In genomic region chr8:64832581-64833135, GRCm38 (mm10) we compare ENCODE assay signal across 18 mouse cellular contexts. TPM values are rescaled to one million over a fixed set of nuclear protein-coding genes. Genes with fewer than 3 reads are reported as not detected.
DNase-seq lines count a peak whose midpoint lies in the region; ATAC-seq and TF ChIP-seq lines count a peak whose summit lies in the region.
"Had no signal": no experiment of that assay in that cellular context is flagged by ENCODE, and none has a peak within 500 bp of the region (broad histone marks: within the 10 kb centered on the region; RNA-seq: fewer than 3 reads in every experiment).

No protein-coding gene starts in this region.

- peak overlapping the region; percentile 73 for H3K27ac ChIP-seq in layer of hippocampus, adult 2 months
- 0 out of 2 replicates have a peak overlapping the region, but pooled peaks have one; percentile 42 for H3K27ac ChIP-seq in limb, embryonic 11.5 days (replicated peaks; ENCODE audit: low read depth, low read length)
- H3K27ac ChIP-seq: hindbrain, embryonic 15.5 days; liver, embryonic 12.5 days had no signal

- no peaks in the 10 kb centered on the region for H3K27me3 ChIP-seq in limb, embryonic 11.5 days (ENCODE audit: control insufficient read depth, insufficient read depth, low read length)
- H3K27me3 ChIP-seq: hindbrain, embryonic 15.5 days; liver, embryonic 12.5 days had no signal

- H3K4me2 ChIP-seq in limb, embryonic 11.5 days (ENCODE audit: low read depth, severe bottlenecking) = no peak overlapping the region
- H3K4me2 ChIP-seq: hindbrain, embryonic 15.5 days; liver, embryonic 12.5 days had no signal

- peaks cover 5% of the 10 kb centered on the region for H3K4me1 ChIP-seq in limb, embryonic 11.5 days (ENCODE audit: control insufficient read depth, insufficient read depth, low read length)

- no peak overlapping the region for H3K9ac ChIP-seq in limb, embryonic 11.5 days (ENCODE audit: low read length)
- H3K9ac ChIP-seq: hindbrain, embryonic 15.5 days; liver, embryonic 12.5 days had no signal

- TF ChIP-seq CTCF in layer of hippocampus, adult 2 months (conservative IDR thresholded peaks at IDR 0.05) = no peak

- 52% methylated on average over 13 of the region's 13 CpGs for WGBS in limb, embryonic 11.5 days

- no peak overlapping the region for H3K4me3 ChIP-seq in layer of hippocampus, adult 2 months
- no peak overlapping the region for H3K4me3 ChIP-seq in limb, embryonic 11.5 days (ENCODE audit: low read depth, low read length)
- H3K4me3 ChIP-seq: hindbrain, embryonic 15.5 days; liver, embryonic 12.5 days had no signal

- H3K36me3 ChIP-seq in limb, embryonic 11.5 days (ENCODE audit: control insufficient read depth, insufficient read depth, low read length) = no peaks in the 10 kb centered on the region

- peak; percentile 80 for DNase-seq in heart, adult 11 months
- DNase-seq in heart, adult 18-20 months = no peak
- DNase-seq in layer of hippocampus, adult 2 months (ENCODE audit: low spot score in 2 of 2) = no peak
- DNase-seq in layer of hippocampus, postnatal 14 days (ENCODE audit: low spot score in 2 of 2) = no peak
- DNase-seq in ZHBTc4 (ENCODE audit: low read depth, low spot score) = peak; percentile 55
- DNase-seq in limb, embryonic 11.5 days (ENCODE audit: low spot score) = peak; percentile 42
- no peak for DNase-seq in cerebellum, adult 18-20 months
- DNase-seq in right cerebral cortex, postnatal 14 days = no peak
- DNase-seq: adrenal gland, postnatal 10 days; B cell, adult 2 months; cerebellum, adult 8-10 months; gastrocnemius, postnatal 14 days; kidney, adult 8-10 months; midbrain, embryonic 14.5 days; right cerebral cortex, postnatal 4 days; thymus, adult 2 months had no signal

- no peak for ATAC-seq in limb, embryonic 11.5 days (ENCODE audit: insufficient number of reproducible peaks, low FRiP score, low TSS enrichment, low read depth)
- ATAC-seq: liver, embryonic 12.5 days had no signal

- no peaks in the 10 kb centered on the region for H3K9me3 ChIP-seq in limb, embryonic 11.5 days (ENCODE audit: control insufficient read depth, low read length)
- H3K9me3 ChIP-seq: hindbrain, embryonic 15.5 days; liver, embryonic 12.5 days had no signal

RNA-seq across cellular contexts. Expression of gene Klhl2, which starts 17.2 kb away (rescaled TPM):
- 10 to 100 TPM; 18.2 to 24.2 TPM for total RNA-seq in heart, adult 18-20 months (2021)
- total RNA-seq in layer of hippocampus, adult 2 months (2021) = 100 to 1,000 TPM; 303 to 323 TPM
- 100 to 1,000 TPM; 220 to 258 TPM for total RNA-seq in layer of hippocampus, postnatal 14 days (2021)
- 10.4 and 12.0 TPM in 2 replicates for polyA plus RNA-seq in limb, embryonic 11.5 days (2014; fragmentation: Nextera tagmentation; extraction: Ambion mirVana)

Comparison
In these comparisons a context has a peak if more than half of its experiments do, and no peak if none do; other contexts are left out.
1. DNase-seq: peak in heart, adult 11 months (single experiment), ZHBTc4 (single experiment) and limb, embryonic 11.5 days (single experiment); none in heart, adult 18-20 months (0 of 2), layer of hippocampus, adult 2 months (0 of 2), layer of hippocampus, postnatal 14 days (0 of 2), cerebellum, adult 18-20 months (0 of 2) and right cerebral cortex, postnatal 14 days (single experiment).
2. RNA of gene Klhl2, which starts 17.2 kb away (total RNA-seq): 303 to 323 TPM in layer of hippocampus, adult 2 months and 220 to 258 TPM in layer of hippocampus, postnatal 14 days; 18.2 to 24.2 TPM in heart, adult 18-20 months; every median in the first group is over 4 times any median in the second.